In the genomic region with DNA sequence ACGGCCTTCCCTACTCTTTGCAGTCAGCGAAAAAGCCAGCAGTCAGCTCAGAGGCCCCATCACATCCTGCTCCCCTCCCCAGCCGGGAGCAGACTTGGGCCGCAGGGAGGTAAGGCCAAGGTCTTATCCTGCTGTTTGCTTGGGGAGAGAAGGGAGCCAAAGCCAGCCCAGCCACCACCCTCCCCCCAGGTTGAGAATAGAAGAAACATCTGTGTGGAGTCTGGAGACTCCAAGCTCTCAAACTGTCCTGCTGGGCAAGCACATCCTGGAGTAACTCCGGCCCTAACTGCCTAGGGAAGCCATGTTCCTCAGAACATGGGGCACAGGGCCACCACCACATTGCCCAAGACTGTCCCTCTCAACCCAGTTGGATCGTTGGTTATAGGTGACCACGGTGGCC, we compare ENCODE assay signal across 12 mouse cellular contexts. TPM values are rescaled to one million over a fixed set of nuclear protein-coding genes. Genes with fewer than 3 reads are reported as not detected.
A peak's percentile ranks its signal among the peaks of the same experiment; 100 is the strongest.
DNase-seq lines count a peak whose midpoint lies in the region; ATAC-seq lines count a peak whose summit lies in the region.
"Had no signal": no experiment of that assay in that cellular context is flagged by ENCODE, and none has a peak within 500 bp of the region (broad histone marks: within the 10 kb centered on the region; RNA-seq: fewer than 3 reads in every experiment).

No protein-coding gene starts in this region.

- peaks cover 16% of the 10 kb centered on the region for H3K4me1 ChIP-seq in intestine, embryonic 16.5 days (ENCODE audit: control insufficient read depth, insufficient read depth, low read length)
- peaks cover 31% of the 10 kb centered on the region for H3K4me1 ChIP-seq in stomach, embryonic 15.5 days
- peaks cover 10% of the 10 kb centered on the region for H3K4me1 ChIP-seq in forebrain, embryonic 10.5 days
- H3K4me1 ChIP-seq in forebrain, embryonic 14.5 days (ENCODE audit: control insufficient read depth, insufficient read depth, low read length) = no peaks in the 10 kb centered on the region

- H3K27ac ChIP-seq in intestine, embryonic 16.5 days (ENCODE audit: low read length) = peak overlapping the region; percentile 67
- H3K27ac ChIP-seq in stomach, embryonic 15.5 days = peak overlapping the region; percentile 78
- H3K27ac ChIP-seq in forebrain, embryonic 10.5 days = no peak overlapping the region
- no peak overlapping the region for H3K27ac ChIP-seq in forebrain, embryonic 14.5 days (ENCODE audit: low read depth, low read length)

- H3K36me3 ChIP-seq in intestine, embryonic 16.5 days (ENCODE audit: control insufficient read depth, insufficient read depth, low read length) = peaks cover 4% of the 10 kb centered on the region; the same call in 1 of the 2 replicates
- peaks cover 16% of the 10 kb centered on the region for H3K36me3 ChIP-seq in stomach, embryonic 15.5 days
- H3K36me3 ChIP-seq in forebrain, embryonic 10.5 days (replicated peaks) = peaks cover 15% of the 10 kb centered on the region
- no peaks in the 10 kb centered on the region for H3K36me3 ChIP-seq in forebrain, embryonic 14.5 days (ENCODE audit: control insufficient read depth, insufficient read depth, low read length)

- WGBS in intestine, embryonic 16.5 days = 60% methylated on average over 7 of the region's 7 CpGs
- WGBS in stomach, embryonic 15.5 days = 46% methylated on average over 7 of the region's 7 CpGs
- 91% methylated on average over 7 of the region's 7 CpGs for WGBS in forebrain, embryonic 10.5 days
- WGBS in forebrain, embryonic 14.5 days = 93% methylated on average over 7 of the region's 7 CpGs

- H3K9me3 ChIP-seq in intestine, embryonic 16.5 days (ENCODE audit: control insufficient read depth, low read length) = no peaks in the 10 kb centered on the region
- no peaks in the 10 kb centered on the region for H3K9me3 ChIP-seq in stomach, embryonic 15.5 days
- H3K9me3 ChIP-seq in forebrain, embryonic 10.5 days = no peaks in the 10 kb centered on the region
- H3K9me3 ChIP-seq in forebrain, embryonic 14.5 days (replicated peaks; ENCODE audit: control insufficient read depth, low read length) = no peaks in the 10 kb centered on the region

- peak; percentile 40 to 57 for DNase-seq in kidney, postnatal 4 days
- no peak for DNase-seq in kidney, adult 9 months
- peak; percentile 73 to 85 for DNase-seq in heart, adult 9 months (ENCODE audit: low spot score in 2 of 2)
- DNase-seq in forebrain, embryonic 10.5 days (ENCODE audit: extremely low spot score, low spot score) = no peak
- no peak for DNase-seq in forebrain, embryonic 14.5 days (ENCODE audit: low spot score)
- DNase-seq in right cerebral cortex, postnatal 36 days (ENCODE audit: low spot score in 2 of 2) = no peak
- DNase-seq: forebrain, postnatal 0 days had no signal

- H3K4me3 ChIP-seq in intestine, embryonic 16.5 days (ENCODE audit: low read length) = no peak overlapping the region
- no peak overlapping the region for H3K4me3 ChIP-seq in stomach, embryonic 15.5 days (replicated peaks)
- no peak overlapping the region for H3K4me3 ChIP-seq in forebrain, embryonic 10.5 days
- H3K4me3 ChIP-seq in forebrain, embryonic 14.5 days (ENCODE audit: low read depth, low read length) = no peak overlapping the region

- ATAC-seq in intestine, embryonic 16.5 days = peak; percentile 64
- peak; percentile 61 for ATAC-seq in stomach, embryonic 15.5 days (ENCODE audit: insufficient read depth, low FRiP score, low read depth)
- ATAC-seq in forebrain, embryonic 14.5 days = no peak
- ATAC-seq: activated CD4-positive, CD25-positive, alpha-beta regulatory T cell, adult 4 months; forebrain, postnatal 0 days; midbrain, embryonic 16.5 days had no signal

- H3K27me3 ChIP-seq in intestine, embryonic 16.5 days (replicated peaks; ENCODE audit: control insufficient read depth, insufficient read depth, low read length) = no peaks in the 10 kb centered on the region
- no peaks in the 10 kb centered on the region for H3K27me3 ChIP-seq in stomach, embryonic 15.5 days (replicated peaks)
- no peaks in the 10 kb centered on the region for H3K27me3 ChIP-seq in forebrain, embryonic 10.5 days (ENCODE audit: poor library complexity, severe bottlenecking)
- H3K27me3 ChIP-seq in forebrain, embryonic 14.5 days (replicated peaks; ENCODE audit: control insufficient read depth, insufficient read depth, low read length) = no peaks in the 10 kb centered on the region

- no peak overlapping the region for H3K4me2 ChIP-seq in intestine, embryonic 16.5 days (ENCODE audit: low read depth, low read length)
- H3K4me2 ChIP-seq in stomach, embryonic 15.5 days = no peak overlapping the region
- no peak overlapping the region for H3K4me2 ChIP-seq in forebrain, embryonic 14.5 days (ENCODE audit: low read length)

- no peak overlapping the region; the same call in 1 of the 2 replicates for H3K9ac ChIP-seq in intestine, embryonic 16.5 days (ENCODE audit: low read depth, low read length)
- no peak overlapping the region for H3K9ac ChIP-seq in stomach, embryonic 15.5 days
- no peak overlapping the region for H3K9ac ChIP-seq in forebrain, embryonic 14.5 days (ENCODE audit: low read length)
- H3K9ac ChIP-seq: forebrain, postnatal 0 days had no signal

RNA-seq across cellular contexts. Expression of a gene that starts 14.9 kb away (rescaled TPM):
- 27.3 and 28.9 TPM in 2 replicates for polyA plus RNA-seq in intestine, embryonic 16.5 days (2015; fragmentation: Nextera tagmentation; extraction: Ambion mirVana)
- 50.8 and 56.0 TPM in 2 replicates for polyA plus RNA-seq in stomach, embryonic 15.5 days (2015; fragmentation: Nextera tagmentation; extraction: Ambion mirVana)
- 10.6 and 12.5 TPM in 2 replicates for polyA plus RNA-seq in forebrain, embryonic 10.5 days (2016; fragmentation: Nextera tagmentation; extraction: Ambion mirVana)
- polyA plus RNA-seq in forebrain, embryonic 14.5 days (2014; fragmentation: Nextera tagmentation; extraction: Ambion mirVana) = 1.4 and 1.6 TPM in 2 replicates
- polyA plus RNA-seq: activated CD4-positive, CD25-positive, alpha-beta regulatory T cell, adult 4 months had no signal

RNA-seq across cellular contexts. Expression of a gene that starts 34.4 kb away (rescaled TPM):
- polyA plus RNA-seq in intestine, embryonic 16.5 days (2015; fragmentation: Nextera tagmentation; extraction: Ambion mirVana) = 0.16 and 0.26 TPM in 2 replicates
- polyA plus RNA-seq in stomach, embryonic 15.5 days (2015; fragmentation: Nextera tagmentation; extraction: Ambion mirVana) = 0.67 and 0.68 TPM in 2 replicates
- polyA plus RNA-seq in forebrain, embryonic 10.5 days (2016; fragmentation: Nextera tagmentation; extraction: Ambion mirVana) = 5.1 and 5.3 TPM in 2 replicates
- 10.4 and 10.5 TPM in 2 replicates for polyA plus RNA-seq in forebrain, embryonic 14.5 days (2014; fragmentation: Nextera tagmentation; extraction: Ambion mirVana)
- polyA plus RNA-seq: activated CD4-positive, CD25-positive, alpha-beta regulatory T cell, adult 4 months had no signal

RNA-seq across cellular contexts. Expression of a gene that starts 38.7 kb away (rescaled TPM):
- polyA plus RNA-seq in intestine, embryonic 16.5 days (2015; fragmentation: Nextera tagmentation; extraction: Ambion mirVana) = 19.2 and 21.2 TPM in 2 replicates
- 4.7 and 4.8 TPM in 2 replicates for polyA plus RNA-seq in stomach, embryonic 15.5 days (2015; fragmentation: Nextera tagmentation; extraction: Ambion mirVana)
- not detected in 2 replicates for polyA plus RNA-seq in forebrain, embryonic 10.5 days (2016; fragmentation: Nextera tagmentation; extraction: Ambion mirVana)
- not detected in 2 replicates for polyA plus RNA-seq in forebrain, embryonic 14.5 days (2014; fragmentation: Nextera tagmentation; extraction: Ambion mirVana)
- polyA plus RNA-seq: activated CD4-positive, CD25-positive, alpha-beta regulatory T cell, adult 4 months; forebrain, postnatal 0 days; limb, embryonic 11.5 days; midbrain, embryonic 16.5 days had no signal

RNA-seq across cellular contexts. Expression of a gene that starts 44.5 kb away (rescaled TPM):
- polyA plus RNA-seq in intestine, embryonic 16.5 days (2015; fragmentation: Nextera tagmentation; extraction: Ambion mirVana) = 119 and 141 TPM in 2 replicates
- polyA plus RNA-seq in stomach, embryonic 15.5 days (2015; fragmentation: Nextera tagmentation; extraction: Ambion mirVana) = 144 and 159 TPM in 2 replicates
- 248 and 256 TPM in 2 replicates for polyA plus RNA-seq in forebrain, embryonic 10.5 days (2016; fragmentation: Nextera tagmentation; extraction: Ambion mirVana)
- 80.5 and 82.1 TPM in 2 replicates for polyA plus RNA-seq in forebrain, embryonic 14.5 days (2014; fragmentation: Nextera tagmentation; extraction: Ambion mirVana)

Comparison
In these comparisons a context has a peak if more than half of its experiments do, and no peak if none do; other contexts are left out.
1. DNase-seq: peak in kidney, postnatal 4 days (2 of 2) and heart, adult 9 months (2 of 2); none in kidney, adult 9 months (single experiment), forebrain, embryonic 10.5 days (single experiment), forebrain, embryonic 14.5 days (single experiment) and right cerebral cortex, postnatal 36 days (0 of 2).
2. H3K27ac ChIP-seq: peak in intestine, embryonic 16.5 days (single experiment) and stomach, embryonic 15.5 days (single experiment); none in forebrain, embryonic 10.5 days (single experiment) and forebrain, embryonic 14.5 days (single experiment).